8 mouse cellular contexts compared by ENCODE assay signal in genomic region chr9:78503223-78504079, GRCm38 (mm10). TPM values are rescaled to one million over a fixed set of nuclear protein-coding genes. Genes with fewer than 3 reads are reported as not detected.
DNase-seq lines count a peak whose midpoint lies in the region; ATAC-seq lines count a peak whose summit lies in the region.

No protein-coding gene starts in this region.

- peak overlapping the region; percentile 22; the same call in 1 of the 2 replicates for H3K27ac ChIP-seq in kidney, embryonic 16.5 days (ENCODE audit: low read length)
- peak overlapping the region; percentile 57 for H3K27ac ChIP-seq in stomach, embryonic 16.5 days (ENCODE audit: low read length)

- 18% methylated on average over 6 of the region's 6 CpGs for WGBS in kidney, embryonic 16.5 days
- WGBS in stomach, embryonic 16.5 days = 20% methylated on average over 6 of the region's 6 CpGs

- H3K9me3 ChIP-seq in kidney, embryonic 16.5 days (ENCODE audit: low read length) = no peaks in the 10 kb centered on the region
- H3K9me3 ChIP-seq in stomach, embryonic 16.5 days (replicated peaks; ENCODE audit: control insufficient read depth, low read length) = no peaks in the 10 kb centered on the region

- ATAC-seq in kidney, embryonic 16.5 days (ENCODE audit: low FRiP score, low TSS enrichment) = no peak; the same call in 1 of the 2 replicates
- ATAC-seq in stomach, embryonic 16.5 days (ENCODE audit: insufficient read depth, low FRiP score) = no peak
- ATAC-seq in CD4-positive, CD25-positive, alpha-beta regulatory T cell, adult 4 months = no peak

- peaks cover 13% of the 10 kb centered on the region for H3K4me1 ChIP-seq in kidney, embryonic 16.5 days (ENCODE audit: insufficient read depth, low read length)
- H3K4me1 ChIP-seq in stomach, embryonic 16.5 days (ENCODE audit: control insufficient read depth, insufficient read depth, low read length) = 0 out of 2 replicates have a peak, but pooled peaks cover 6% of the 10 kb centered on the region

- H3K4me2 ChIP-seq in kidney, embryonic 16.5 days (replicated peaks; ENCODE audit: low read depth, low read length) = no peak overlapping the region
- H3K4me2 ChIP-seq in stomach, embryonic 16.5 days (ENCODE audit: low read depth, low read length) = 0 out of 2 replicates have a peak overlapping the region, but pooled peaks have one; percentile 20

- H3K36me3 ChIP-seq in kidney, embryonic 16.5 days (ENCODE audit: insufficient read depth, low read length) = no peaks in the 10 kb centered on the region
- H3K36me3 ChIP-seq in stomach, embryonic 16.5 days (ENCODE audit: control insufficient read depth, insufficient read depth, low read length) = no peaks in the 10 kb centered on the region

- no peaks in the 10 kb centered on the region for H3K27me3 ChIP-seq in kidney, embryonic 16.5 days (ENCODE audit: insufficient read depth, low read length)
- H3K27me3 ChIP-seq in stomach, embryonic 16.5 days (ENCODE audit: control insufficient read depth, insufficient read depth, low read length) = no peaks in the 10 kb centered on the region

- H3K9ac ChIP-seq in kidney, embryonic 16.5 days (replicated peaks; ENCODE audit: low read length) = 0 out of 2 replicates have a peak overlapping the region, but pooled peaks have one; percentile 3
- H3K9ac ChIP-seq in stomach, embryonic 16.5 days (ENCODE audit: low read length) = peak overlapping the region; percentile 21; the same call in 1 of the 2 replicates

- no peak for DNase-seq in kidney, postnatal 4 days
- peak; percentile 82 for DNase-seq in embryo, embryonic 11 days
- DNase-seq in kidney, postnatal 10 days = peak; percentile 13
- no peak for DNase-seq in urinary bladder, adult 2 months (ENCODE audit: low spot score)
- DNase-seq in ovary, postnatal 10 days (ENCODE audit: low spot score) = no peak

- H3K4me3 ChIP-seq in kidney, embryonic 16.5 days (ENCODE audit: low read length) = no peak overlapping the region
- no peak overlapping the region for H3K4me3 ChIP-seq in stomach, embryonic 16.5 days (replicated peaks; ENCODE audit: low read length)

RNA-seq across cellular contexts. Expression of gene Eef1a1, which starts 14.5 kb away (rescaled TPM):
- 5,008 and 5,126 TPM in 2 replicates for polyA plus RNA-seq in kidney, embryonic 16.5 days (2015; fragmentation: Nextera tagmentation; extraction: Ambion mirVana)
- 4,219 and 4,255 TPM in 2 replicates for polyA plus RNA-seq in stomach, embryonic 16.5 days (2015; fragmentation: Nextera tagmentation; extraction: Ambion mirVana)
- polyA plus RNA-seq in CD4-positive, CD25-positive, alpha-beta regulatory T cell, adult 4 months (2017; shearing (Covaris generic)) = over 10,000 TPM; 10,256 to 11,102 TPM
- 7,337 and 9,833 TPM in 2 replicates for polyA plus RNA-seq in urinary bladder, adult 2 months (2012; rRNA removed)

RNA-seq across cellular contexts. Expression of gene Gm17324, which starts 54.9 kb away (rescaled TPM):
- 0.65 and 0.66 TPM in 2 replicates for polyA plus RNA-seq in kidney, embryonic 16.5 days (2015; fragmentation: Nextera tagmentation; extraction: Ambion mirVana)
- 0.62 and 0.70 TPM in 2 replicates for polyA plus RNA-seq in stomach, embryonic 16.5 days (2015; fragmentation: Nextera tagmentation; extraction: Ambion mirVana)
- polyA plus RNA-seq in CD4-positive, CD25-positive, alpha-beta regulatory T cell, adult 4 months (2017; shearing (Covaris generic)) = under 1 TPM in 1 of 2 experiments, not detected in 1; 0.51 TPM
- polyA plus RNA-seq in urinary bladder, adult 2 months (2012; rRNA removed) = 0.15 TPM in 1 of 2 replicates, not detected in the other

RNA-seq across cellular contexts. Expression of gene Mto1, which starts 55.4 kb away (rescaled TPM):
- 27.9 and 30.1 TPM in 2 replicates for polyA plus RNA-seq in kidney, embryonic 16.5 days (2015; fragmentation: Nextera tagmentation; extraction: Ambion mirVana)
- 24.4 and 26.0 TPM in 2 replicates for polyA plus RNA-seq in stomach, embryonic 16.5 days (2015; fragmentation: Nextera tagmentation; extraction: Ambion mirVana)
- 10 to 100 TPM; 15.6 to 19.1 TPM for polyA plus RNA-seq in CD4-positive, CD25-positive, alpha-beta regulatory T cell, adult 4 months (2017; shearing (Covaris generic))
- 17.4 and 18.6 TPM in 2 replicates for polyA plus RNA-seq in urinary bladder, adult 2 months (2012; rRNA removed)

Comparison
In these comparisons a context has a peak if more than half of its experiments do, and no peak if none do; other contexts are left out.
1. DNase-seq: peak in embryo, embryonic 11 days (single experiment) and kidney, postnatal 10 days (single experiment); none in kidney, postnatal 4 days (0 of 2), urinary bladder, adult 2 months (single experiment) and ovary, postnatal 10 days (single experiment).